Mouse (Mus musculus): ENCODE data around the gene Gm5640. TPM values are rescaled to one million over a fixed set of nuclear protein-coding genes. Genes with fewer than 3 reads are reported as not detected.
"Not testable (repeated sequence)": the region's sequence is repeated elsewhere in the genome, so short reads cannot be mapped to it uniquely, and the experiment has no call there.

Gene Gm5640
- polyA plus RNA-seq (2012; rRNA removed), result 0.06 and 0.21 TPM in 2 replicates

GRCm38 (mm10) chrX:74645466-74646323 is at the start of gene Gm5640:
Gm5640 (minus strand) TSS chrX:74645635.
- peak; percentile 20 for DNase-seq (ENCODE audit: low read depth)

GRCm38 (mm10) chrX:74646393-74646792 is 958 bp upstream of the Gm5640 start:
- not testable (repeated sequence) for DNase-seq (ENCODE audit: low read depth)

GRCm38 (mm10) chrX:74592379-74592778 is 53.1 kb downstream of the Gm5640 start, which contains the start of gene Olfr1325:
Olfr1325 (plus strand) TSS chrX:74592679.
- TF ChIP-seq CTCF (IDR thresholded peaks at IDR 0.05; ENCODE audit: borderline replicate concordance, extremely low read depth, insufficient read depth, insufficient read length) (no peak), POLR2A (IDR thresholded peaks at IDR 0.05; ENCODE audit: borderline replicate concordance, extremely low read depth, insufficient read depth, insufficient read length, poor library complexity, severe bottlenecking) (no peak)
- DNase-seq (ENCODE audit: low read depth), result no peak

Other genes with a start within 250 kb of the Gm5640 start
- 50.5 and 53.4 TPM in 2 replicates for gene G6pdx, start 216.4 kb downstream of the Gm5640 start, polyA plus RNA-seq (2012; rRNA removed)
- gene Gm6880, start 164.2 kb downstream of the Gm5640 start, polyA plus RNA-seq (2012; rRNA removed), result 0.18 TPM in 1 of 2 replicates, not detected in the other
- not detected in 2 replicates for gene Olfr1326-ps1, start 70.7 kb downstream of the Gm5640 start, polyA plus RNA-seq (2012; rRNA removed)
- not detected in 2 replicates for gene Olfr1325, start 53.0 kb downstream of the Gm5640 start, polyA plus RNA-seq (2012; rRNA removed)
- not detected in 2 replicates for gene Gm6890, start 95.3 kb upstream of the Gm5640 start, polyA plus RNA-seq (2012; rRNA removed)
- 0.04 and 0.09 TPM in 2 replicates for gene Gm5936, start 191.6 kb upstream of the Gm5640 start, polyA plus RNA-seq (2012; rRNA removed)